Mouse (Mus musculus) ES-E14 (cell line): ENCODE measurements around the gene Gng7.

Experiments used
- HCFC1 ChIP-seq: IDR thresholded peaks from 2 replicates; pipeline ENCODE4 v1.6.1; 2012; ENCODE audit warnings: low read length, inconsistent platforms, borderline replicate concordance; ENCODE audit not compliant: insufficient read depth
- MAFK ChIP-seq: IDR thresholded peaks from 2 replicates; pipeline ENCODE4 v1.6.1; 2014; ENCODE audit warnings: mild to moderate bottlenecking, low read depth, low read length, inconsistent platforms; ENCODE audit not compliant: insufficient read depth
- ZC3H11A ChIP-seq: IDR thresholded peaks from 2 replicates; pipeline ENCODE4 v1.6.1; 2012; ENCODE audit warnings: low read depth, mild to moderate bottlenecking, inconsistent platforms, low read length, borderline replicate concordance

DNA sequence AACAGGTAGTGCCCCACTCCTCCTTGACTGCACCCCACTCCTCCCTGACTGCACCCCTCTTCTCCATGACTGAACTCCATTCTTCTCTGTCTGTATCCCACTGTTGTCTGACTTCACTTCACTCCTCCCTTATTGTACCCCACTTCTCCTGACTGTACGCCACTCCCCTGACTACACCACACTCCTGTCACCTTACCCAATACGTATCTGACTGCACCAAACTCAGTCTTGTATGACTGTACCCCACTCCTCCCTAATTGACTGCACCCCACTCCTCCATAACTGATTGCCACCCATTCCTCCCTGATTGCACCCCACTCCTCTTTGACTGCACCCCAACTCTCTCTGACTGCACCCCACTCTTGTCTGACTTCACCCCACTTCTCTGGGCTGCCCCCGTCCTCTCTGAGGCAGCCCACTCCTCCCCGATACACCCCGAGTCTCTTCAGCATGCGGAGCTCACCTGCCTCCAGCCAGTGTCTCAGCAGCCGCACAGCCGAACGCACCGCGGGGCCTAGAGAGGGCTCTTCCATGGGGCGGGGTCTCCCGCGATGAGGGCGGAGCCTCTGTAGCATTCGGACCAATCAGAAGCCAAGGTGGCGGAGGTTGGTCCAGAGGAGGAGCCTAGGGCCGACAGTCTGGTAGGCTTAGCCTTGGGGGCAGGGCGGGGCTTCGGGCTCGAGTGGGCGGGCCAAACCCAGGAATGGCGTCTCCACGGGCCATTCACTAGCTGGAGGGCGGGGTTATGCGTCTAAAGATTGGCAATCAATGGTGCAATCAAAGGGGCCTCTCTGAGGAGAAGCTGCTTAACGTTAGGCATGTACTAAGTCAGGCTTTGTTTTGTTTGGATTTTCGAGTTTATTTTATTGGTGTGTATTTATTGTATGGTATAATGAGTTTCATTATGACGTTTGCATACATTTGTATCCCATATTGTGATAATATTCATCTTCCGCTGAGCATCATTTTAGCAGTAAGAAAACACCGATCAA lies at the start of gene Gng7:
- TF ChIP-seq MAFK, result no peak
- no peak for TF ChIP-seq HCFC1
- TF ChIP-seq ZC3H11A, result no peak
